Mouse (Mus musculus): ENCODE measurements around the gene Cage1. TPM values are rescaled to one million over a fixed set of nuclear protein-coding genes. Genes with fewer than 3 reads are reported as not detected.

Gene Cage1
- total RNA-seq, 1 experiment from 2014 or later: 1.0 TPM

- ATAC-seq (replicated peaks; ENCODE audit: insufficient number of reproducible peaks, low FRiP score, low TSS enrichment, poor library complexity, severe bottlenecking): no peak
Observed at GRCm38 (mm10) chr13:37969988-37970387, 66.9 kb downstream of the Cage1 start.

DNA sequence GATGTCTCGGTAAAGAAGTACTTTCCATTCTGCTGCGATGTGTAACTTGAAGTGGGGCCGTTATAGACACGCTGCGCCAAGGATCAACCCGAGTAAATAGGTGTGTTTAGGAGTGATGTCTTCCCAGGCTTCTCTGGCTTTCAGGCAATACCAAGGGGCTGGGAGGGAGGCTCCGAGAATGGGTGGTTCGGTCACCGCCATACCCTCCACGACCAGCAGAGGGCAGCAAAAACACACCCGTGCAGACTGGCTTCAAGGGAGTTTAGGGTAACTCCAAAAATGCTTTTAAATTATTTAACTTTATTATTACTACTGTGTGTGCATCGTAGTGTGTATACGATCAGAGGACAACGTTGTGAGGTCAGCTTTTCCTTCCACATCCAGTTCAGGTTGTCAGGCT is 67.5 kb downstream of the Cage1 start:
- ATAC-seq (replicated peaks; ENCODE audit: insufficient number of reproducible peaks, low FRiP score, low TSS enrichment, poor library complexity, severe bottlenecking): peak; percentile 66

- no peak for ATAC-seq (replicated peaks; ENCODE audit: insufficient number of reproducible peaks, low FRiP score, low TSS enrichment, poor library complexity, severe bottlenecking)
Observed at GRCm38 (mm10) chr13:37967565-37967964, 69.3 kb downstream of the Cage1 start.

GRCm38 (mm10) chr13:37967052-37967437 is 69.8 kb downstream of the Cage1 start:
- ATAC-seq (replicated peaks; ENCODE audit: insufficient number of reproducible peaks, low FRiP score, low TSS enrichment, poor library complexity, severe bottlenecking): no peak

- ATAC-seq (replicated peaks; ENCODE audit: insufficient number of reproducible peaks, low FRiP score, low TSS enrichment, poor library complexity, severe bottlenecking): no peak
Observed at GRCm38 (mm10) chr13:37966256-37967051, 70.4 kb downstream of the Cage1 start.

DNA sequence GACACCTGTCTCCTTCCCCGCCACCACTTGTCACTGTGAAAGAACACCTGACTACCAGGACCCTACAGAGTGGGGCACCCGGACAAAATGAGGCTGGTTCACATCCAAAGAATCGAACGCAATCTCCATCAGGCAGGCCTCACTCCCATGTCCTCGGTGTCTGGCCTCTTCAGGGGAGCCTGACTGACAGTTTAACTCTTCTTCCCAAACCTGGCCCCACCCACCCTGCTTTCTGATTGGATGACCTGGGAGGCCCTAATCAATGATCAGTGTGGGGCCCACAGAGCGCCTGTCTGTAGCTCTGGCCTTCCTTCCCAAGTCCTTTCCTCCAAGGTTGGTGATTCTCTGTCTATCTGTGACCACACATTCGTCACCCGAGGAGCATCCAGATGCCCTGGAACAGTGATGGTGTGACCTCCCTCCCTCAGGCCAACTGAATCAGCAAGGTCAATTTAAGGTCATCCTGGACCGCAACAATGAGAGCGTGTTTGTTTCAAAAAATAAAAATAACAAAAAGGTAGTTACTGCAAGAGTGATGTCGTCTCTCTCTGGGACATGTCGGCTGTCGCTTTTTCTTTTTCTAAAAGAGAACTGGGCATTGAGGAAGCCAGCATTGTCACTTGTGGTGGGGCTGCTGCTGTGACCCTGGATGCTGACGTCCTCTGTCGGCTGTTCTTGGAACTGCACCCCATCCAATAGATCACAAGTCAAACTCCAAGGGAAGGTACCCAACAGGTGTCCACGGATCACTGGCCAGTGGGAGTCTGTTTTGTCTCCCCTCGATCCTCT is 71.5 kb downstream of the Cage1 start:
- no peak for ATAC-seq (replicated peaks; ENCODE audit: insufficient number of reproducible peaks, low FRiP score, low TSS enrichment, poor library complexity, severe bottlenecking)

DNA sequence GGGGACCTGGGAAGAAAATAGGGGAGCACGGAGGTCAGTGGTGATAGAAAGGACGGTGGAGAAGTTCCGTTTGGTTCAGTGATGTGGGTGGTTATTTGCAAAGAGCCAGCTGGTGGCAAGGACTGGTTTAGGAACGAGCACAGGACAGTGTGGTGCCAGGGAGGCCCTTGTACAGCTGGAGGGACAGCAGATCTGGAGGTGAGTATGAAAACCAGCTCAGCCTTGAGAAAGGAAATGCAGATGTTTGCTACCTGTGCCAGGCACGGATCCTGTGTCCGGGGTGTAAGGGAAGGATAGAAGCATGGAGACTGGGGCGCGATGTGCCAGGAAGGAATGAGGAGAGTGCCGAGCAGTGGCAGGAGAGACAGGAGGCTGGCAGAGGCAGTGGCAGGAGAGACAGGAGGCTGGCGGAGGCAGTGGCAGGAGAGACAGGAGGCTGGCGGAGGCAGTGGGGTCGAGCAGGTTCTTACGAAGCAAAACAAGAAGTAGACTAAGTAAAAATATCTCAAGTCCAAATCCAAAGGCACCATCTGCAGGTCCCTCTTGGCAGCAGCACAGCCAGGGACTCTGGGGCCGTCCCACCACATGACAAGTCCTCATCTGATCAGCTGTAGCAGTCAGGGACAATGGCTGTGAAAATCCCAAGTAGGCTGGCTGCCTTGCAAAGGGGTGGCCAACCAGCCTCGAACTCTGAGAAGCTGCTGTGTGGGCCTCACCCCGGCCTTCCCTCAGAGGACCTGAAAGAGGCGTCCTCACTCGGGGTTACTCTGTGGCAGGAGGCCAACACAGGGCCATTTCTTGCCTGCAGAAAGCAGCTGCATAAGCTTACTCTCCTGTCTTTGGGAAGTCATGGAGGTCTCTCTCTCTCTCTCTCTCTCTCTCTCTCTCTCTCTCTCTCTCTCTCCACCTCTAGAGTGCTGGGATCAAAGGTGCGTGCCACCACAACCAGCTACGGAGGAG is 72.5 kb downstream of the Cage1 start:
- no peak for ATAC-seq (replicated peaks; ENCODE audit: insufficient number of reproducible peaks, low FRiP score, low TSS enrichment, poor library complexity, severe bottlenecking)

- ATAC-seq (replicated peaks; ENCODE audit: insufficient number of reproducible peaks, low FRiP score, low TSS enrichment, poor library complexity, severe bottlenecking): peak; percentile 42; the same call in 1 of the 2 replicates
Observed at GRCm38 (mm10) chr13:37963354-37964007, 73.4 kb downstream of the Cage1 start.

DNA sequence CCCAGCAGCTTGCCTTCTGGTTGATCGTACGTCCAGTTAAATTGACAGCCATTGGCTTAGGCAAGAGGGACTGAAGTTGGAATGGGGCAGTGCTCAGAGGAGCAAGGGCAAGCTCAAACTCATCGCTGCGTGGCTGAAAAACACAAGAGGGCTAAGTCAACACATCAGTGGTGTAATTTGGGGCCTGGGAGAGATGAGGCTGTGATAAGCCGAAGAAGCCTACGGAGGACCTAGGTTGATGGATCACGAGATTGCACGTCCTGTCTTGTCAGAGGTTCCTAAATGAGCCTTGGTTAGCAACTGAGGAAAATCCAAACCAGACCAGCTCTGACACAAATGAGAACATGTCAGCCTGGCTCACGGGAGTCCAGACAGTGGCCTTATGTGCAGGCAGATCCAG is 74.3 kb downstream of the Cage1 start:
- no peak for ATAC-seq (replicated peaks; ENCODE audit: insufficient number of reproducible peaks, low FRiP score, low TSS enrichment, poor library complexity, severe bottlenecking)

DNA sequence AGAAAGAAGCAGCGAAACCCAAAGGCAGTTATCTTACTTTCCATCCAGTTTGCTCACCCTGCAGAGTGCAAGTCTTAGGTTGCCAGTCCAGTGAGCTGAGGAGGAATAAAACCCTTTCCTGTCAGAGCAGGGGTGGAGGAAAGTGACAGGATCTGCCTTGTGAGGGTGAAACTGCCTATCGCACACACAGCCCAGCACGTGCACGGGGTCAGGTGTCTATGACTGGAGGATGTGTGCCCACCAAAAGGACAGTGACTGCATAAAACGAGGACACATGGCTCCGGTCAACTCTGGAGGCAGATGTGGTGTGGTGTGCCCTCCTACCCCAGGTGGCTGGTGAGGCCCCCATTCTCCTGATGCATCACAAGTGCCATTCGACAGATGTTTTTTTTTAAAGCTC is 76.9 kb downstream of the Cage1 start:
- no peak for ATAC-seq (replicated peaks; ENCODE audit: insufficient number of reproducible peaks, low FRiP score, low TSS enrichment, poor library complexity, severe bottlenecking)

GRCm38 (mm10) chr13:37959239-37959907 is 77.5 kb downstream of the Cage1 start:
- peak; percentile 49 for ATAC-seq (replicated peaks; ENCODE audit: insufficient number of reproducible peaks, low FRiP score, low TSS enrichment, poor library complexity, severe bottlenecking)

DNA sequence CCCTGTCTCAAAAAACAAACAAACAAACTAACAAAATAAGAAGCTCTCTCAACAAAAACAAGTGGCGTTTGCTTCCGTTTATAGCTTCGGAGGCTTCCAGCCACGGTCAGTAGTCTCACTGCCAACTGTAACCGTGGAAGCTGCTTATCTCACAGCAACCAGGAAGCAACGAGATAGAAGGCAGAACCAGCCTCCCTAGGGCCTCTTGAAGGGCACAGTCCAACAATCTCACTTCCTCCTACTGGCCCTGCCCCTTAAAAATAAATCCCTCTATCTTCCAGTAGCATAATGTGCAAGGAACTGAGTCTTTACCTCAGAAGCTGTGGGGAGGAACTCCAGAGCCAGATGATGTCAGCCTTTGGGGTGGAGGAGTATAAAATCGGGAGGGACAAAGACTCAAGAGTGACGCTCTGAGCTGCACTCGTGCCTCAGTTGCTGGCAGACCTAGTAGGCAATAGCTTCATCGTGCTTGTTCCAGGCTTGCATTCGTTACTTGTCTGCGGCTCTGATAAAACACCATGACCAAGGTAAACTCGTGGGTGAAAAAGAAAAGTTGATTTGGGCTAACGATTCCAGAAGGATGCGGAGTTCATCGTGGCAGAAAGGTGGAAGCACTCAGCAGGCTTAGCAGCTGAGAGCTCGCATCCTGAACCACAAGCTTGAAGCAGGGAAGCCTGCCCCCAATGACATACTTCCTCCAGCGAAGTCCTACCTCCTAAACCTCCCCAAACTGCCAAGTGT is 78.2 kb downstream of the Cage1 start:
- ATAC-seq (replicated peaks; ENCODE audit: insufficient number of reproducible peaks, low FRiP score, low TSS enrichment, poor library complexity, severe bottlenecking): peak; percentile 79

Other genes starting within 250 kb of the Cage1 start
- 66.0 to 74.1 TPM (median 72.0 TPM) in 3 replicates for gene Ssr1, start 42.9 kb downstream of the Cage1 start, total RNA-seq (2017)
- 161 to 230 TPM (median 187 TPM) in 3 replicates for gene Riok1, start 74 bp downstream of the Cage1 start, total RNA-seq (2017)
- gene Dsp, start 114.2 kb upstream of the Cage1 start, total RNA-seq (2017): 0.29 to 0.39 TPM in 2 of 3 replicates, not detected in the other
- gene Snrnp48, start 167.9 kb upstream of the Cage1 start, total RNA-seq (2017): 123 to 199 TPM (median 194 TPM) in 3 replicates